Mouse (Mus musculus): Measurements from ENCODE around the gene Magi2.
"Not testable (repeated sequence)": the region's sequence is repeated elsewhere in the genome, so short reads cannot be mapped to it uniquely, and the experiment has no call there.

The Magi2 gene

GRCm38 (mm10) chr5:19414556-19414955, 187.7 kb downstream of the Magi2 start:
- in situ Hi-C loops (cut with MboI, MseI) = no loop called here

- in situ Hi-C loops (cut with MboI, MseI) = no loop called here
Observed at GRCm38 (mm10) chr5:19429290-19429689, 202.5 kb downstream of the Magi2 start.

- in situ Hi-C loops (cut with MboI, MseI) = no loop called here
Observed at GRCm38 (mm10) chr5:19462541-19462940, 235.7 kb downstream of the Magi2 start.

- in situ Hi-C loops (cut with MboI, MseI) = no loop called here
Observed at GRCm38 (mm10) chr5:19465383-19465782, 238.5 kb downstream of the Magi2 start.

GRCm38 (mm10) chr5:19472851-19473439, 246.1 kb downstream of the Magi2 start:
- in situ Hi-C loops (cut with MboI, MseI) = no loop called here

GRCm38 (mm10) chr5:19482981-19483380, 256.1 kb downstream of the Magi2 start:
- in situ Hi-C loops (cut with MboI, MseI) = no loop called here

- in situ Hi-C loops (cut with MboI, MseI) = no loop called here
Observed at GRCm38 (mm10) chr5:19487947-19488346, 261.1 kb downstream of the Magi2 start.

- in situ Hi-C loops (cut with MboI, MseI) = no loop called here
Observed at GRCm38 (mm10) chr5:19501005-19501404, 274.2 kb downstream of the Magi2 start.

GRCm38 (mm10) chr5:19522168-19522567, 295.3 kb downstream of the Magi2 start:
- in situ Hi-C loops (cut with MboI, MseI) = loop anchor here in 1 of 2 experiments (10.0 kb wide), 1 partner anchor 1793 kb away; no protein-coding TSS in a partner anchor

GRCm38 (mm10) chr5:19539348-19539747, 312.5 kb downstream of the Magi2 start:
- in situ Hi-C loops (cut with MboI, MseI) = no loop called here

- in situ Hi-C loops (cut with MboI, MseI) = no loop called here
Observed at GRCm38 (mm10) chr5:19546424-19546823, 319.6 kb downstream of the Magi2 start.

GRCm38 (mm10) chr5:19546900-19547299, 320.1 kb downstream of the Magi2 start:
- in situ Hi-C loops (cut with MboI, MseI) = no loop called here

- in situ Hi-C loops (cut with MboI, MseI) = no loop called here
Observed at GRCm38 (mm10) chr5:19553510-19553909, 326.7 kb downstream of the Magi2 start.

- in situ Hi-C loops (cut with MboI, MseI) = no loop called here
Observed at GRCm38 (mm10) chr5:19565636-19566035, 338.8 kb downstream of the Magi2 start.

GRCm38 (mm10) chr5:19566136-19566535, 339.3 kb downstream of the Magi2 start:
- in situ Hi-C loops (cut with MboI, MseI) = not testable (repeated sequence)

GRCm38 (mm10) chr5:19607700-19608099, 380.9 kb downstream of the Magi2 start:
- in situ Hi-C loops (cut with MboI, MseI) = no loop called here

GRCm38 (mm10) chr5:19611788-19612187, 385.0 kb downstream of the Magi2 start:
- in situ Hi-C loops (cut with MboI, MseI) = no loop called here

- in situ Hi-C loops (cut with MboI, MseI) = no loop called here
Observed at GRCm38 (mm10) chr5:19621678-19622077, 394.8 kb downstream of the Magi2 start.

GRCm38 (mm10) chr5:19633976-19634375, 407.1 kb downstream of the Magi2 start:
- in situ Hi-C loops (cut with MboI, MseI) = no loop called here

GRCm38 (mm10) chr5:19637789-19638188, 411.0 kb downstream of the Magi2 start:
- in situ Hi-C loops (cut with MboI, MseI) = no loop called here

GRCm38 (mm10) chr5:19655986-19656385, 429.1 kb downstream of the Magi2 start:
- in situ Hi-C loops (cut with MboI, MseI) = no loop called here

- in situ Hi-C loops (cut with MboI, MseI) = no loop called here
Observed at GRCm38 (mm10) chr5:19666416-19666815, 439.6 kb downstream of the Magi2 start.

GRCm38 (mm10) chr5:19717296-19717695, 490.5 kb downstream of the Magi2 start:
- in situ Hi-C loops (cut with MboI, MseI) = no loop called here

- in situ Hi-C loops (cut with MboI, MseI) = no loop called here
Observed at GRCm38 (mm10) chr5:19726277-19726676, 499.4 kb downstream of the Magi2 start.

Measured in T-helper 17 cell (primary cell).